Mouse (Mus musculus) pancreas, adult 10 weeks (tissue): ENCODE data around the gene Gm5591. TPM values are rescaled to one million over a fixed set of nuclear protein-coding genes. Genes with fewer than 3 reads are reported as not detected.

Source experiments
- polyA plus RNA-seq: library from polyadenylated mRNA; stranded (reverse); fragments of 350-450 nt; fragmentation: Illumina TruSeq; extraction: RNeasy Lipid Tissue Mini Kit (QIAGEN cat#74804); gene quantifications from one replicate; pipeline ENCODE4 v1.2.3, GENCODE M21; 2015; ENCODE audit warnings: low read depth, low replicate concordance; ENCODE audit not compliant: insufficient read depth

The Gm5591 gene
- not detected for polyA plus RNA-seq

DNA sequence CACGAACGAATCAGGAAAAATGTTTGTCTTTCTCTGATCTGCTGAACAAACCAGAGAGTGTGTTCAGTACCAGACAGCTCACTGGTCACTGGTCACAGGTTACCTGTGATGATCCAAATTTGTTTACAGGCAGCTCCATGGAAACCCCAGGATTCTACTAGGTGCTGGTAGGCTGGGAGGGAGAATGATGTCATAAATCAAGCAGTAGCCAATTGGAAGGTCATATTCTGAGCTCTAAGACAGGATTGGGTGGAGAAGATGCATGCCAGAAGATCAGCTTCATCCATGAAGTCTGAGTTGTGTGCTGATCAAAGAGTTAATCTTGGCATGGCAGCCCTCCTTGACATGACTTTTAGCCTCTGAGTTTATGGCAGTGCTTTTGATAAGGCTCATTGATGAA is at the start of gene Gm5591:
Gene Gm5591 (minus strand): TSS at position 101 of the 400 bp plus-strand sequence.

